Mouse (Mus musculus): ENCODE results near the gene Ip6k3.

GRCm38 (mm10) chr17:27154881-27155280, 12.7 kb downstream of the Ip6k3 start:
- TF ChIP-seq EP300 (IDR thresholded peaks at IDR 0.05; ENCODE audit: insufficient read depth, low read depth, low read length) (no peak), POLR2A (IDR thresholded peaks at IDR 0.05; ENCODE audit: insufficient read depth, low read length) (no peak), CTCF (IDR thresholded peaks at IDR 0.05; ENCODE audit: low read depth, low read length) (no peak)
